Mouse (Mus musculus) hindbrain, embryonic 11.5 days (tissue): Measurements from ENCODE around the gene Gnl1. TPM values are rescaled to one million over a fixed set of nuclear protein-coding genes. Genes with fewer than 3 reads are reported as not detected.
"Not testable (repeated sequence)": the region's sequence is repeated elsewhere in the genome, so short reads cannot be mapped to it uniquely, and the experiment has no call there.

Experiments
- ATAC-seq: fragments of 200-750 bp; cut with Nextera tagmentation; 2 replicates; pipeline ENCODE4 v1.8.0; 2017; ENCODE audit warnings: mild to moderate bottlenecking, moderate TSS enrichment, moderate library complexity; ENCODE audit not compliant: low FRiP score
- DNase-seq: peaks from one replicate; pipeline ENCODE4 v3.0.0-alpha.2; 2015; ENCODE audit warnings: low spot score
- H3K27ac ChIP-seq: fragments of 300-500 bp; sonication (generic); 2 replicates; pipeline ENCODE4 v1.5.1; 2014; ENCODE audit warnings: mild to moderate bottlenecking, low read depth, low read length
- H3K27me3 ChIP-seq: fragments of 300-500 bp; sonication (generic); 2 replicates; pipeline ENCODE4 v1.6.1; 2014; ENCODE audit warnings: mild to moderate bottlenecking, low read length, moderate library complexity, mixed read lengths; ENCODE audit not compliant: control insufficient read depth, insufficient read depth
- H3K36me3 ChIP-seq: fragments of 300-500 bp; sonication (generic); 2 replicates; pipeline ENCODE4 v1.6.1; 2014; ENCODE audit warnings: mild to moderate bottlenecking, low read length, moderate library complexity, mixed read lengths; ENCODE audit not compliant: control insufficient read depth, insufficient read depth
- H3K4me1 ChIP-seq: fragments of 300-500 bp; sonication (generic); replicated peaks from 2 replicates; pipeline ENCODE4 v1.6.1; 2014; ENCODE audit warnings: low read length, mixed read lengths; ENCODE audit not compliant: control insufficient read depth, insufficient read depth
- H3K4me2 ChIP-seq: fragments of 300-500 bp; sonication (generic); replicated peaks from 2 replicates; pipeline ENCODE4 v1.6.1; 2014; ENCODE audit warnings: mild to moderate bottlenecking, low read depth, low read length
- H3K4me3 ChIP-seq: fragments of 300-500 bp; sonication (generic); 2 replicates; pipeline ENCODE4 v1.5.1; 2014; ENCODE audit warnings: low read depth, low read length
- H3K9ac ChIP-seq: fragments of 300-500 bp; sonication (generic); 2 replicates; pipeline ENCODE4 v1.6.1; 2014; ENCODE audit warnings: low read depth, low read length
- H3K9me3 ChIP-seq: fragments of 300-500 bp; sonication (generic); 2 replicates; pipeline ENCODE4 v1.6.1; 2016; ENCODE audit warnings: low read length; ENCODE audit not compliant: control insufficient read depth
- WGBS: fragments of 180-500 bp; shearing (Covaris S2); extraction: QIAGEN DNeasy Blood & Tissue Kit; methylation state at CpG from one replicate; pipeline ENCODE4 v1.1.7; 2014; 5-methylcytosine and 5-hydroxymethylcytosine counted together
- polyA plus RNA-seq: library from polyadenylated mRNA; unstranded; fragments of >200 nt; fragmentation: Nextera tagmentation; extraction: Ambion mirVana; gene quantifications from 2 replicates; pipeline ENCODE4 v1.2.1, GENCODE M21; 2014

Gnl1 gene
- polyA plus RNA-seq, 1 experiment from 2014 or later = 28.0 TPM

DNA sequence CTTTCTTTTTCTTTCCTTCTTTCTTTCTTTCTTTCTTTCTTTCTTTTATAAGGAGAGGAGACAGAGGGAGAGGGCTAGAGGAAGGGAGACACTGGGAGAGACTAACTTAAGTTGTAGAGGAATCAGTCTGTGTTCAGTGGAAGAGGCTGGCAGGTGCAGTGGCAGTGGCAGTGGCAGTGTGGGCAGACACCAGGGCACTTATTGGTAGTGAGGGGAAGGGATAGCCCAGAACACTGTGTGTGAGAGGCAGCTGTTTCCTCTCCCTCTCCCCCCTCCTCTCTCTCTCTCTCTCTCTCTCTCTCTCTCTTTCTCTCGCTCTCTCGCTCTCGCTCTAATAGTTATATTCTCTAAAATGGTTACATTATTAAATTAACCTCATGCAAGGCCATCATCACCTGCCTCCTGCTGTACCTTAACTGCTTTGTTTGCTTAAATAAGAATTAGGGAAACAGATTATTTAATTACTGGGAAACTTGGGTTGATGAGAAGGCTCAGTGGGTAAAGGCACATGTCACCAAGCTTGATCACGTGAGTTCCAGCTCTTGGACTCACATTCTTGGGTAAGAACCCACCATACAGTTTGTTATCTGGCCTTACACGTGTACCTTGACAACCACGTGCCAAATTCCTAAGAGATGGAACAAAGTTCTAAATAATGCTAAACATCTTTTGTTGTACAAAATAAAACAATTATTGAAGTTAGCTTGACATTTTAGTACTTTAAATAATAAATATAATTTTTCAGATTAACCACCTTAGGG lies 19.1 kb downstream of the Gnl1 start:
- Histone ChIP-seq H3K9ac (no peak overlapping the region), H3K4me2 (no peak overlapping the region), H3K27me3 (no peaks in the 10 kb centered on the region), H3K36me3 (no peaks in the 10 kb centered on the region), H3K4me1 (no peaks in the 10 kb centered on the region; the same call in 1 of the 2 replicates), H3K9me3 (no peaks in the 10 kb centered on the region), H3K4me3 (no peak overlapping the region), H3K27ac (no peak overlapping the region)
- WGBS = 93% methylated on average over 6 of the region's 6 CpGs
- ATAC-seq (no peak), DNase-seq (no peak)

- WGBS = 92% methylated on average over 7 of the region's 7 CpGs
- Histone ChIP-seq H3K4me1 (no peaks in the 10 kb centered on the region; the same call in 1 of the 2 replicates), H3K9ac (no peak overlapping the region), H3K36me3 (no peaks in the 10 kb centered on the region), H3K9me3 (no peaks in the 10 kb centered on the region), H3K4me2 (no peak overlapping the region), H3K4me3 (no peak overlapping the region), H3K27me3 (no peaks in the 10 kb centered on the region), H3K27ac (no peak overlapping the region)
- no peak for ATAC-seq
- no peak for DNase-seq
Measured at GRCm38 (mm10) chr17:35999356-35999755, 19.7 kb downstream of the Gnl1 start.

- WGBS = 92% methylated on average over 4 of the region's 4 CpGs
- ATAC-seq (no peak), DNase-seq (no peak)
- Histone ChIP-seq H3K27ac (no peak overlapping the region), H3K36me3 (no peaks in the 10 kb centered on the region), H3K9me3 (no peaks in the 10 kb centered on the region), H3K4me3 (no peak overlapping the region), H3K9ac (no peak overlapping the region), H3K27me3 (no peaks in the 10 kb centered on the region), H3K4me2 (no peak overlapping the region), H3K4me1 (no peaks in the 10 kb centered on the region; the same call in 1 of the 2 replicates)
Measured at GRCm38 (mm10) chr17:36000349-36000748, 20.7 kb downstream of the Gnl1 start.

GRCm38 (mm10) chr17:36001121-36001897 lies 21.7 kb downstream of the Gnl1 start:
- 97% methylated on average over 12 of the region's 12 CpGs for WGBS
- ATAC-seq (no peak), DNase-seq (no peak)
- Histone ChIP-seq H3K4me2 (no peak overlapping the region), H3K9me3 (no peaks in the 10 kb centered on the region), H3K27me3 (no peaks in the 10 kb centered on the region), H3K36me3 (no peaks in the 10 kb centered on the region), H3K4me3 (no peak overlapping the region), H3K27ac (no peak overlapping the region), H3K4me1 (no peaks in the 10 kb centered on the region), H3K9ac (no peak overlapping the region)

- Histone ChIP-seq H3K27ac (no peak overlapping the region), H3K27me3 (no peaks in the 10 kb centered on the region), H3K9ac (no peak overlapping the region), H3K4me2 (no peak overlapping the region), H3K4me1 (no peaks in the 10 kb centered on the region), H3K9me3 (no peaks in the 10 kb centered on the region), H3K36me3 (no peaks in the 10 kb centered on the region), H3K4me3 (no peak overlapping the region)
- DNase-seq (no peak), ATAC-seq (no peak)
- 97% methylated on average over 6 of the region's 6 CpGs for WGBS
Measured at GRCm38 (mm10) chr17:36001966-36002365, 22.3 kb downstream of the Gnl1 start.

GRCm38 (mm10) chr17:36003331-36003730 lies 23.7 kb downstream of the Gnl1 start:
- DNase-seq (no peak), ATAC-seq (no peak)
- Histone ChIP-seq H3K9ac (no peak overlapping the region), H3K9me3 (no peaks in the 10 kb centered on the region), H3K4me2 (no peak overlapping the region), H3K27ac (no peak overlapping the region), H3K4me3 (no peak overlapping the region), H3K36me3 (no peaks in the 10 kb centered on the region), H3K27me3 (no peaks in the 10 kb centered on the region), H3K4me1 (no peaks in the 10 kb centered on the region)
- 96% methylated on average over 7 of the region's 7 CpGs for WGBS

DNA sequence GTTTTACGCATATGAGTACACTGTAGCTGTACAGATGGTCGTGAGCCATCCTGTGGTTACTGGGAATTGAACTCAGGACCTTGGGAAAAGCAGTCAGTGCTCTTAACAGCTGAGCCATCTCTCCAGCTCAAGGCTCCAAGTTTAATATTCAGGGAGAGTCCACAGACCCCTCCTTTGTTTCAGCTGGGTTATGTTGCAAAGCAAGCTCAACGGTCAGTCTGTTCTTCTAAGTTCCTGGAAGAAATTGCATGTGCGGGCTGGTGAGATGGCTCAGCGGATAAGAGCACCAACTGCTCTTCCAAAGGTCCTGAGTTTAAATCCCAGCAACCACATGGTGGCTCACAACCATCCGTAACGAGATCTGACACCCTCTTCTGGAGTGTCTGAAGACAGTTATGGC lies 24.8 kb downstream of the Gnl1 start:
- 96% methylated on average over 7 of the region's 7 CpGs for WGBS
- H3K4me2 ChIP-seq, H3K9me3 ChIP-seq, H3K4me1 ChIP-seq, H3K36me3 ChIP-seq, H3K4me3 ChIP-seq, H3K9ac ChIP-seq, DNase-seq, ATAC-seq, H3K27ac ChIP-seq, H3K27me3 ChIP-seq: not testable (repeated sequence)

DNA sequence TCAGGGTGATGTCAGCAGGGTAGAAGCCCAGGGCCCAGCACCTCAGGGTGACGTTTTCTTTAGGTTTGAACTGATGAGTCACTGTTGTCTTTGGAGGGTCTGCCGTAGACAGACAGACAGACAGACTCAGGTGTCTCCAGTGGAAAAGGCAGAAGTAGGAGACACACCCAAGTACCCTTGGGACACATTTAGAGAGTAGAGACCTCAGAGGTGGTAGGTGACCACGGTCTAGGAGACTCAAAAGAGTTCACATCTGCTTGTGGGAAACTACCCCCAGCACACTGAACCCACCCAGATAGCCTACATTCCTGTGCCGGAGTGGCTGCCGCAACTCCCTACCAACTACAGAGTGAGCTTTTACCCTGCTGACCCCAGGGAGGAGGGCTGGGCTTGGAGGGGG lies 35.3 kb downstream of the Gnl1 start:
- 96% methylated on average over 5 of the region's 5 CpGs for WGBS
- Histone ChIP-seq H3K4me2 (no peak overlapping the region), H3K4me1 (no peaks in the 10 kb centered on the region), H3K9me3 (no peaks in the 10 kb centered on the region), H3K4me3 (no peak overlapping the region), H3K27me3 (no peaks in the 10 kb centered on the region), H3K9ac (no peak overlapping the region), H3K36me3 (no peaks in the 10 kb centered on the region), H3K27ac (no peak overlapping the region)
- no peak for ATAC-seq
- no peak for DNase-seq

DNA sequence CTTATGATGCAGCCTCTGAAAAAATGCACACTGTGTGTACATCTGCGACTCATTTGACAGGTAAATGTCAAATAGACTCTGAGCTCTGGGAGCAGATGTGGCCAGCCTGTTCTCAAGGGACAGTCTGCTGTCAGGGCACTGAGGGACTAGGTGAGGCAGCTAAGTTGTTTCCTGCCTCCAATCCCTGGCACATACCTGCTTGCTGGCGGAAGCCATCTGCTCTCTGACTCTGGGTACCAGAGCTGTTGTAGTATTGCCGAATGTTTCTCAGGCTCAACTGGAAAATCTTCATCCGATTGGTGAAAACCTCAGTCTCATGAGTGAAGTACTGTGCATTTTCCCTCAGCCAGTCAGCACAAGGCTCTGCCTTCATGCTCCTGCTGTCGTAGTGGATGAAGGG lies 37.4 kb downstream of the Gnl1 start:
- DNase-seq = no peak
- WGBS = 95% methylated on average over 5 of the region's 5 CpGs

More for the DNA sequence above, 37.4 kb downstream of the Gnl1 start:
- H3K36me3 ChIP-seq = no peaks in the 10 kb centered on the region
- H3K9ac ChIP-seq = no peak overlapping the region
- no peak overlapping the region for H3K4me3 ChIP-seq
- H3K4me2 ChIP-seq = no peak overlapping the region
- H3K4me1 ChIP-seq = no peaks in the 10 kb centered on the region
- no peaks in the 10 kb centered on the region for H3K27me3 ChIP-seq
- H3K27ac ChIP-seq = no peak overlapping the region
- no peak for ATAC-seq
- no peaks in the 10 kb centered on the region for H3K9me3 ChIP-seq
